Mouse (Mus musculus) embryonic facial prominence, embryonic 14.5 days (tissue): ENCODE measurements around the gene Ube4a. TPM values are rescaled to one million over a fixed set of nuclear protein-coding genes. Genes with fewer than 3 reads are reported as not detected.

Experiments
- ATAC-seq: fragments of 200-750 bp; cut with Nextera tagmentation; 2 replicates; pipeline ENCODE4 v1.8.0; 2017; ENCODE audit warnings: low read depth, moderate number of reproducible peaks, moderate TSS enrichment
- DNase-seq: peaks from one replicate; pipeline ENCODE4 v3.0.0-alpha.2; 2015; ENCODE audit warnings: low spot score
- H3K27ac ChIP-seq: fragments of 300-500 bp; sonication (generic); replicated peaks from 2 replicates; pipeline ENCODE4 v1.5.1; 2014; ENCODE audit warnings: low read depth, mild to moderate bottlenecking, low read length, moderate library complexity
- H3K27me3 ChIP-seq: fragments of 300-500 bp; sonication (generic); replicated peaks from 2 replicates; pipeline ENCODE4 v1.6.1; 2014; ENCODE audit warnings: low read length; ENCODE audit not compliant: control insufficient read depth, insufficient read depth
- H3K36me3 ChIP-seq: fragments of 300-500 bp; sonication (generic); 2 replicates; pipeline ENCODE4 v1.6.1; 2014; ENCODE audit warnings: low read length, mixed read lengths; ENCODE audit not compliant: control insufficient read depth, insufficient read depth
- H3K4me1 ChIP-seq: fragments of 300-500 bp; sonication (generic); 2 replicates; pipeline ENCODE4 v1.6.1; 2014; ENCODE audit warnings: antibody characterized with exemption, low read length; ENCODE audit not compliant: control insufficient read depth, insufficient read depth
- H3K4me2 ChIP-seq: fragments of 300-500 bp; sonication (generic); 2 replicates; pipeline ENCODE4 v1.6.1; 2014; ENCODE audit warnings: low read depth, mild to moderate bottlenecking, low read length, moderate library complexity, mixed read lengths
- H3K4me3 ChIP-seq: fragments of 300-500 bp; sonication (generic); 2 replicates; pipeline ENCODE4 v1.5.1; 2014; ENCODE audit warnings: low read depth, mild to moderate bottlenecking, low read length
- H3K9ac ChIP-seq: fragments of 300-500 bp; sonication (generic); 2 replicates; pipeline ENCODE4 v1.6.1; 2014; ENCODE audit warnings: low read depth, mild to moderate bottlenecking, low read length, moderate library complexity, mixed read lengths
- H3K9me3 ChIP-seq: fragments of 300-500 bp; sonication (generic); 2 replicates; pipeline ENCODE4 v1.6.1; 2016; ENCODE audit warnings: low read length; ENCODE audit not compliant: control insufficient read depth
- WGBS: fragments of 180-500 bp; shearing (Covaris S2); extraction: QIAGEN DNeasy Blood & Tissue Kit; methylation state at CpG from one replicate; pipeline ENCODE4 v1.1.7; 2014; 5-methylcytosine and 5-hydroxymethylcytosine counted together
- polyA plus RNA-seq: library from polyadenylated mRNA; unstranded; fragments of >200 nt; fragmentation: Nextera tagmentation; extraction: Ambion mirVana; gene quantifications from 2 replicates; pipeline ENCODE4 v1.2.1, GENCODE M21; 2014

Gene Ube4a
- 25.5 and 30.3 TPM in 2 replicates for polyA plus RNA-seq

DNA sequence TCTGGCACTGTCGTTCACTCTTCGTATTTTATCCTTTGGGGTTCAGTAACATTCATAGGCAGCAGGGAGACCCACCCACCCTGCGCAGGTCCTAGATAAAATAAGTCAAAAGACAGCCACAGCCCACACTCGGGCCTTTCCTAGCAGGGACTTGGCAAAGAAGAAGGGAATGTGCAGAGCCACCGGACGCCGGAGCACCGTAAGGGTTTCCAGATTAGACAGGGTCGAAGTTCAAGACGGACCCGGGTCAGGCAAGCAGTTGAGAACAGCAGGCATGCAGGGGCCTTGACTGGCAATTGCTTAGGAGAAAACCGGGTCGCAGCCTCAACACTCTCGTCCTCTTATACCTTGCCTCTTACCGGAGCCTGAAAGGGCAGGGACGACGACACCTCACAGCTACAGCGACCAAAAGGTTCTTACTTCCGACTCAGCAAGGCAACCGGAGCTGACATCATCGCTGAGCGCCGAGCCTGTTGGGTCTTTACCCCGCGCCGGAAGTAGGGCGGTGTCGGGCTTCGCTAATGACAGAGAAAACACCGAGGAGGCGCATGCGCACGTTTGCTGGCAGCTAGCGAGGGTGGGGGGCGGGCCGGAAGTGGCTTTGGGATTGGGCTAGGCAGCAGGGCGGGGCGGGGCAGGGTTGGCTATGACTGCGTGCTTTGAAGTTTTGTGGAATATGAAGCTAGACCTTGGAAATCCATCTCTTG lies at the start of gene Ube4a:
Gene Ube4a, minus strand, starts transcription at position 475 of the 707 bp plus-strand sequence.
- H3K9ac ChIP-seq, result peak within 1 kb of the TSS; percentile 88
- under 1% methylated on average over 38 of the region's 39 CpGs for WGBS
- no peaks in the 10 kb centered on the region for H3K9me3 ChIP-seq
- peaks cover 11% of the 10 kb centered on the region for H3K4me1 ChIP-seq
- peak within 1 kb of the TSS; percentile 90 for H3K4me2 ChIP-seq
- H3K27ac ChIP-seq, result peak within 1 kb of the TSS; percentile 16; the same call in 1 of the 2 replicates
- ATAC-seq (peak; percentile 96), DNase-seq (peak; percentile 98)
- H3K27me3 ChIP-seq, result no peaks in the 10 kb centered on the region
- peaks cover 10% of the 10 kb centered on the region for H3K36me3 ChIP-seq
- H3K4me3 ChIP-seq, result peak within 1 kb of the TSS; percentile 93

DNA sequence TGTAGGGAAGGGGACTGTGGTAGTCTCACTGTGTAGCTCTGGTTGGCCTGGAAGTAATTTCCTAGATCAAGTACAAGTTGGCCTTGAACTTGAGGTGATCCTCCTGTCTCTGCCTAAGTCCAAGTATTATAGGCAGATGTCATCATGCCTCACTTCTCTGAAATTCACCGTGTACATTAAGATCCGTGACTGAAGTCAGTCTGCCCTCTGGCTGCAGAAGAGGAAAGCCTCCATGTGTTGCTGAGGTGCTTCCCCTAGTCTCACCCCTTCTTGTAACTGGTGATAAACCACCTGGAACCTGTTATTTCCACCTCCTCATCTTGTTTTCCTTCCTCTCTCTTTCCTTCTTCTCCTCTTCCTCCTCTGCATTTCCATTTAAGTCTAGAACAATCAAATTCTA lies 49.5 kb upstream of the Ube4a start:
- H3K4me2 ChIP-seq, result no peak overlapping the region
- ATAC-seq, result no peak
- no peak overlapping the region for H3K9ac ChIP-seq
- H3K4me1 ChIP-seq, result no peaks in the 10 kb centered on the region
- no peaks in the 10 kb centered on the region for H3K27me3 ChIP-seq
- H3K9me3 ChIP-seq, result no peaks in the 10 kb centered on the region
- no peak overlapping the region for H3K4me3 ChIP-seq
- no peaks in the 10 kb centered on the region for H3K36me3 ChIP-seq
- no peak overlapping the region for H3K27ac ChIP-seq
- DNase-seq, result no peak
- WGBS, result 27% methylated on average over 2 of the region's 2 CpGs

DNA sequence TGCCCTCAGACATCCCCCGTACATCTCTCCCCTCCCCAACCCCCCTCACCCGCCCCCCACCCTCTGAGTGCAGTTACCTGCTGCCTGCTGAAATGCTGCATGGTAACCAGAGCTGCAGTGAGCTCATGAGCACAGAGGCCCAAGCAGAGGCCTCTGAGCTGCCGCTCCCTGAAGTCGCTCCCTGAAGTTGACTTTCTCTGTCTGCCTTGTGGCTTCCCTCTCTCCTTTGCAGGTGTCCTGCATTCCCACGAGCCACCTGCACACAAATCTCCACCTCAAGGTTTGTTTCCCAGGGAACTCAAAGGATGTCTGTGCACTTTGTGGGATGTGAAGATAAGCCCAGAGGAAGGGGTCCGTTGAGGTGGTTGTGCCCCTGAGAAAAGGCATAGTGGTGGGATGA lies 45.9 kb upstream of the Ube4a start:
- WGBS, result 35% methylated on average over 6 of the region's 6 CpGs

DNA sequence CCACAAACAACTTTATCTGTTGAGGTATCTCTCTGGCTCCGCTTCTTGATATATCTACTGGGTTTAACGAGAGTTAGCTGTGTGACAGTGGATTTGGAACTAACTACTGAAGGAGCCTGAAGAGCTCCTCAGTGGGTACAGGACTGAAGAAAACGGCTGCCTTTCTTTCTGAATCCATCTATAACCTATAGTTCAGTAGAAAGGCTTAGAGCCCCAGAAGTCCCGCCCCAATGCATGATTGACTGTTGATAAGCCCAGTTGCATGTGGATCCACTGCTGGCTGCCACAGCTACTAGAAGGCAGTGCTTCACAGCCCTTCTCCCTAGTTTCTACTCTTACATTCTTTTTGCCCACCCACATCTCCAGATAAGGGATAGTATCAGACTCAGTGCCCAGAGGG lies 45.1 kb upstream of the Ube4a start:
- Histone ChIP-seq H3K9me3 (no peaks in the 10 kb centered on the region), H3K36me3 (no peaks in the 10 kb centered on the region), H3K4me3 (no peak overlapping the region), H3K4me2 (no peak overlapping the region), H3K9ac (no peak overlapping the region), H3K4me1 (no peaks in the 10 kb centered on the region), H3K27me3 (no peaks in the 10 kb centered on the region), H3K27ac (no peak overlapping the region)
- WGBS, result 74% methylated on average over 4 of the region's 4 CpGs
- no peak for ATAC-seq
- no peak for DNase-seq

More for the DNA sequence above, 45.9 kb upstream of the Ube4a start:
- no peaks in the 10 kb centered on the region for H3K9me3 ChIP-seq
- H3K9ac ChIP-seq, result no peak overlapping the region
- no peaks in the 10 kb centered on the region for H3K4me1 ChIP-seq
- DNase-seq (no peak), ATAC-seq (no peak)
- H3K27me3 ChIP-seq, result no peaks in the 10 kb centered on the region
- no peak overlapping the region for H3K4me2 ChIP-seq
- no peak overlapping the region for H3K4me3 ChIP-seq
- no peaks in the 10 kb centered on the region for H3K36me3 ChIP-seq
- no peak overlapping the region for H3K27ac ChIP-seq

DNA sequence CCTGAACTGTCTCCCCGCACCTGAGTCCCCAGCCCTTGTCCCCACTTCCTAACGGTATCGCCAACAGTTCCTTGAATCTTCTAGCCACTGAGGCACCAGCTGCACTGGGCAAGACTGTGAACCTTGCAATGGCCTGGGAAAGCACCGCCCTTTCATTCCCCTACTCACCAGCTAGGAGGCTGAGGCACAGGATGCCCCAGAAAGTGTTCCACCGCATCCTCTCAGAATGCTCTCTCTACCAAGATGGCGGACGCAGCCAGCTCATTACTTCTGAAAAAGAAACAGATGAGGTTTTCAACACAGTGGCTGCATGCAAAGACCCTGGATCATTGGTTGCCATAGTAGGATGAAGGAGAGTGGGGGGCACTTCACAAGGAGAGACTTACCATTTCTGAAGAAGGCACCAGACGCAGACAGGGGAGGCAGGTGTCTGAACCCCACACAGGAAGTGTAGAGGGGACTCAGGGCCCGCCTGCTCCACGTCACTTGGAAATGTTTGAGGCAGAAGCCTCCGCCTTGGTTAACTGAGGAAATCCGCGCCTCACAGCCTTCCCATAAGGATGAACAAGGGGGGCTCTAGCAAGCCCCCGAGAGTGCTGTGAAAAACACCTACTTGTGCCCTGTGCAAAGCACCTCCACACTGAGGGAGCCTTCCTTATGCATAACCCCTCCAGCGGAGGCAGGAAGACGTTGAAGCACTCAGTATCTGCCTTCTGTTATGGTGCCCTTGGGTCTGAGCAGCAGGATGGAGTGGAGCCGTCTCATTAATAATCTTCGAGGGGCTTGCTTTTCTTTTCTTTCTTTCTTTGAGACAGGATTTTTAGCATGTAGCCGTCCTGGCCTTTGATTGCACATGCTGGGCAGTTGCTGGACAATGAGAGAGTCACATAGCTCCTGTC lies 44.0 kb upstream of the Ube4a start, which contains the start of gene Cd3e:
Gene Cd3e, minus strand, starts transcription at position 448 of the 899 bp plus-strand sequence.
- H3K4me2 ChIP-seq, result no peak within 1 kb of the TSS
- DNase-seq (no peak), ATAC-seq (no peak)
- H3K36me3 ChIP-seq, result no peaks in the 10 kb centered on the region
- no peak within 1 kb of the TSS for H3K27ac ChIP-seq
- no peak within 1 kb of the TSS for H3K4me3 ChIP-seq
- H3K9me3 ChIP-seq, result no peaks in the 10 kb centered on the region
- H3K27me3 ChIP-seq, result no peaks in the 10 kb centered on the region
- 84% methylated on average over 19 of the region's 19 CpGs for WGBS
- no peaks in the 10 kb centered on the region for H3K4me1 ChIP-seq
- H3K9ac ChIP-seq, result no peak within 1 kb of the TSS

DNA sequence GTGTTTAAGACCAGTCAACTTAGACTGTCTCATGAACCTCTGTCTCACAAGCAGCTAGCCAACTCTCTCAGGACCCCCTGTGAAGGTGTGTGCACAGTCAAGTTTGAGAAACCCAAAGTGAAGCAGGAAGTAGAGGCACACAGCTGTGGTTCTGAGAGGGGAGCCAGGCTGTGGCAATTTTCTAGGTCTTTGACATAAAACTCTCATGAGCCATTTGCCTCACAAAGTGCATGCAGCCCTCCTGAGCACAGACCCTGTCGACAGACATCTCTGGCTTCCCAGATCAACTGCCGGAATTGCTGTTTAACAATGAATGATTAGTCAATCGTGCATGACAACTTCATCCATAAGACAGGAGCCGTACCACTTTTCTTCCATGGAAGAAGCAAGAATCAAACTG lies 42.9 kb upstream of the Ube4a start:
- Histone ChIP-seq H3K9me3 (no peaks in the 10 kb centered on the region), H3K9ac (no peak overlapping the region), H3K4me3 (no peak overlapping the region), H3K36me3 (no peaks in the 10 kb centered on the region), H3K4me2 (no peak overlapping the region), H3K27me3 (no peaks in the 10 kb centered on the region; the same call in 1 of the 2 replicates), H3K27ac (no peak overlapping the region), H3K4me1 (no peaks in the 10 kb centered on the region)
- 73% methylated on average over 4 of the region's 4 CpGs for WGBS
- no peak for DNase-seq
- ATAC-seq, result no peak

DNA sequence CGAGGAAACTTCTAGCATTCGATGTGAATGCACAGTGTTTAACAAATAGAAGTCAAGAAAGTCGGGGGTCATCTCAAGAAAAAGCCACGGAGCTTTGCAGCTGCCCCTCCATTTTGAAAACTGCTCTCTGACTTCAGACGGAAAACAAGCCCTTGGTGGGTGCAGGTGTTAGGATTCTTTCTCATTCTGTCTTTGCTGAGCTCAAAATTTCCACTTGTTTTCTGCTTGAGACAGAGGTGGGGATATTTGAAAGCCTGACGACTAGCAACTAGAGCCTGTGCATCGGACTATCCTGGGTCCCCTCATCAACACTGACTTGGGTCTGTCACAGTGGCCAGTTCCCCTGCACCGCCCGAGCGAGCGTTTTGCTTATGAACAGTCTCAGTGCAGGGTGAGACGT lies 42.0 kb upstream of the Ube4a start:
- no peaks in the 10 kb centered on the region for H3K4me1 ChIP-seq
- H3K27me3 ChIP-seq, result no peaks in the 10 kb centered on the region; the same call in 1 of the 2 replicates
- no peak overlapping the region for H3K4me3 ChIP-seq
- ATAC-seq (no peak), DNase-seq (no peak)
- no peaks in the 10 kb centered on the region for H3K9me3 ChIP-seq
- WGBS, result 69% methylated on average over 12 of the region's 12 CpGs
- no peaks in the 10 kb centered on the region for H3K36me3 ChIP-seq
- H3K4me2 ChIP-seq, result no peak overlapping the region
- no peak overlapping the region for H3K27ac ChIP-seq
- H3K9ac ChIP-seq, result no peak overlapping the region

DNA sequence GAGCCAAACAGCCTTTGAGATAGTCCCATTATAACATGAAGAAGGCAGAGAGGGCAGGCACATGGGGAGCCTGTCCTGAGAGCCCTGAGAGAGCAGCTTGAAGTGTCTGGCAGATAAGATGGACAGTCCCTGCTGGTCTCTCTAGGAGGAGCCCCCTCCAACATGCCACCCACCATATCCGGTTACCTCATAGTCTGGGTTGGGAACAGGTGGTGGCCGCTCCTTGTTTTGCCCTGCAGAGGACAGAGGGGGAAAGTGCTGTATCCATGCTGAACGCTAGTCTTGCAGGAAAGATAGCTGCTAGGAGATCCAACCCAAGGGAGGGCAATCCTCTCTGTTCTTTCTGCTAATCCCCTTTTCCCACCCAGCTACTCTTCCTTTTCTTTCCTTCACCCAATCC lies 34.8 kb upstream of the Ube4a start:
- peak; percentile 64 for DNase-seq
- H3K4me3 ChIP-seq, result no peak overlapping the region
- no peak overlapping the region for H3K9ac ChIP-seq
- no peaks in the 10 kb centered on the region for H3K36me3 ChIP-seq
- no peak overlapping the region for H3K27ac ChIP-seq
- H3K4me2 ChIP-seq, result no peak overlapping the region
- WGBS, result 66% methylated on average over 3 of the region's 3 CpGs
- no peaks in the 10 kb centered on the region; the same call in 1 of the 2 replicates for H3K27me3 ChIP-seq
- H3K4me1 ChIP-seq, result no peaks in the 10 kb centered on the region
- H3K9me3 ChIP-seq, result no peaks in the 10 kb centered on the region
- peak; percentile 89; the same call in 1 of the 2 replicates for ATAC-seq
